Mouse (Mus musculus): ENCODE results near the gene Lnx2.

Lnx2 gene

DNA sequence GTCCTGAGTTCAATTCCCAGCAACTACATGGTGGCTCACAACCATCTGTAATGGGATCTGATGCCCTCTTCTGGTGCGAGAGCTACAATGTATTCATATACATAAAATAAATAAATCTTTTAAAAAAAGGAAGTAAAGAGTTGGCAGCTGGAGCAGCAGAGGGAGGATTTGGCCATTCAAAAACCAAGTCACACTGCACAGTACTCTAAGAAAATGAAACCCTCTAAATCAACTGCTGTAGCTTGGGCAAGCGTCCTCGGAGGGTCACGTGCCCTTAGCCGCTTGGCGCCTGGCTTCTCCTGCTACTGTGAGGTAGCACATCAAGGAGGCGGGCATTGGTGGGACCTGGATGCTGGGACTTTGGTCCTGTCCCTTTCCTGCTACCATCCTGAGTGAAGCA, 61.2 kb downstream of the Lnx2 start:
- DNase-seq, result no peak

- DNase-seq, result no peak
Observed at GRCm38 (mm10) chr5:147013845-147014244, 62.5 kb downstream of the Lnx2 start.

GRCm38 (mm10) chr5:147011333-147011732, 65.1 kb downstream of the Lnx2 start:
- no peak for DNase-seq

GRCm38 (mm10) chr5:147003303-147003702, 73.1 kb downstream of the Lnx2 start:
- DNase-seq, result no peak

- no peak for DNase-seq
Observed at GRCm38 (mm10) chr5:147001312-147001711, 75.1 kb downstream of the Lnx2 start.

DNA sequence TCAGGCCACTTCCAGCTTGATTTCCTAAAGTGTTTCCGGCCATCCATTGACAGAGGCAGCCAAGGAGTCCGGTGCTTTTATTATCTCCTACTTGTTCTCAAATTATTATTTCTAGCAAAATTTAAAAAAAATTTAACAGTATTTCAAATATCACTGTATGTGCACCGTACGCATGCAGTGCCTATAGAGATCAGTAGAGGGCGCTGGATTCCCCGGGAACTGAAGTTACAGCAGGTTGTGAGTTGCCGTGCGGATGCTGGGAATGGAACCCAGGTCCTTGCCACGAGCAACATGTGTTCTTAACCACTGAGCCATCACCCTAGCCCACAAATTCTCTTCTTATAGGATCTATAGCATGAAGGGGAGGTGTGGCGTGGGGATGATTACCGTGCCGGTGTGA, 77.6 kb downstream of the Lnx2 start:
- no peak for DNase-seq

GRCm38 (mm10) chr5:146996812-146997211, 79.6 kb downstream of the Lnx2 start:
- DNase-seq, result no peak

DNA sequence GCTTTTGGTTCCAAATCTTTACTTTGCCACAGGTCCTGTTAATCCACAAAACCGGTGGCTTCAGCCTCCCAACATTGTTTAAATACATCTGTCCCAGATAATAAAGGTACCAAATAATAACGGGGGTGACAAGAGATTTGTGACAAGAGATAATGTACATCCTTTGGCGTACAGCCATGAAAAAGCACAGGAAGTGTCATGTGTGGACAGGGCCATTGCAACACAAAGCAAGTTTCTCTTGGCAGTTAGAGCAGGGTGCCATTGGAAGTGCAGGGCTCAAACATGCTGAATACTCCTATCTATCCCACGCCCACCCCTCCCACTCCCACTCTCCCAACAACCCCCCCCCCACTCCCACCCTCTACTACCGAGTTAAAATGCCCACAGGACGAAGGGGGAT, 81.4 kb downstream of the Lnx2 start:
- DNase-seq, result no peak

- no peak for DNase-seq
Observed at GRCm38 (mm10) chr5:146993509-146993908, 82.9 kb downstream of the Lnx2 start.

DNA sequence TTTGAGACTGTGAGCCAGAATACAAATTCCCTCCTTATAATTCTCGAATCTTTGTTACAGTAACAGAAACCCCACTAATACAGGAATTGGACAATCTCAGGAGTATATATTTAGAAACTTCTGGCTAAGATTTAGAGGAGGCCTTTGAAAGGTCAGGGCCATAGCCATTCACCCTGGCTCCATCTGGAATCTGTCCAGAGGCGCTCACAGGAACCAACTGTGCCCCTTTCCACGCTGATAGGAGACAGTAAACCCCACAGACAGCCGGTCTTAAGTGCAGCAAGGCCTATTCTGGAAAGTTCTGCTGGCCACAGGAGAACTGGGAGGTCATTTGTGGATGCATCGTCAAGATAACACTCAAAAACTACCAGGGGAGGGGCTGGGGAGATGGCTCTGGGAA, 87.3 kb downstream of the Lnx2 start:
- DNase-seq, result no peak

DNA sequence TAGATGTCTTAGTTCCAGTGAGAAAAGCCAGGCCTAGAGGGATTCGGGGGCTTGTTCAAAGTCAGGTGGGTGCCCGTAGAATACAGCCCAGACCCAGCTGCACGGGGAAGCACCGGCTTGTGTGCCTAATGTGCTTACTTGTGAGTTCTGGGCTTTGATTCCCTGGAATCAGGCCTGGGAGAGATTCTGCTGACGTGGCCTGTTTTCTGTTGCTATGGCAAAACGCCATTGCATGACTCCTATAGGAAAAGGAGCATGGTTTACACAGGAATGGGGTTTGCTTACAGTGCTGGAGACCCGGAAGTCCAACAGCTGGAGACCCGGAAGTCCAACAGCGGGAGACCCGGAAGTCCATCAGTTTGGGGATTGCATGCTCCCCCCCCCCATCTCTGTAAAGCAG, 88.8 kb downstream of the Lnx2 start:
- no peak for DNase-seq

- DNase-seq, result no peak
Observed at GRCm38 (mm10) chr5:146985725-146986433, 90.5 kb downstream of the Lnx2 start.

GRCm38 (mm10) chr5:146983216-146983615, 93.2 kb downstream of the Lnx2 start:
- DNase-seq, result peak; percentile 39

- DNase-seq, result no peak
Observed at GRCm38 (mm10) chr5:146981376-146981775, 95.0 kb downstream of the Lnx2 start.

DNA sequence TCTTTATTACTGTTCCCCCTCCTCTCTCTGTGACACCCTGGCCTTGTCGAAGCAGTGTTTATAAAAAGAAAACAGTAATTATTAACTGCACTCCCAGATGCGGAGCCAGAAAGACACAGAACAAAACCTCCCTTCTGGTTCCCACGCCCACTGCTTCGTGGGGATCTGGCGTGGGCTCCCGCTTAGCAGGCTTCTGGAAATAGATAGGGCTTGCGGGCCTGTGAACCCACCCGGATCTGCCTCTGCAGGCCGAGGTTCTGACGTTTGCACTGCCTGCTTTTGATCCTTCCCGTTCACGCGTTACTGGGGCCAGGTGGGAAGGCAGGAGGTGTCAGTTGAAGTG, 101.6 kb downstream of the Lnx2 start:
- no peak for DNase-seq

DNA sequence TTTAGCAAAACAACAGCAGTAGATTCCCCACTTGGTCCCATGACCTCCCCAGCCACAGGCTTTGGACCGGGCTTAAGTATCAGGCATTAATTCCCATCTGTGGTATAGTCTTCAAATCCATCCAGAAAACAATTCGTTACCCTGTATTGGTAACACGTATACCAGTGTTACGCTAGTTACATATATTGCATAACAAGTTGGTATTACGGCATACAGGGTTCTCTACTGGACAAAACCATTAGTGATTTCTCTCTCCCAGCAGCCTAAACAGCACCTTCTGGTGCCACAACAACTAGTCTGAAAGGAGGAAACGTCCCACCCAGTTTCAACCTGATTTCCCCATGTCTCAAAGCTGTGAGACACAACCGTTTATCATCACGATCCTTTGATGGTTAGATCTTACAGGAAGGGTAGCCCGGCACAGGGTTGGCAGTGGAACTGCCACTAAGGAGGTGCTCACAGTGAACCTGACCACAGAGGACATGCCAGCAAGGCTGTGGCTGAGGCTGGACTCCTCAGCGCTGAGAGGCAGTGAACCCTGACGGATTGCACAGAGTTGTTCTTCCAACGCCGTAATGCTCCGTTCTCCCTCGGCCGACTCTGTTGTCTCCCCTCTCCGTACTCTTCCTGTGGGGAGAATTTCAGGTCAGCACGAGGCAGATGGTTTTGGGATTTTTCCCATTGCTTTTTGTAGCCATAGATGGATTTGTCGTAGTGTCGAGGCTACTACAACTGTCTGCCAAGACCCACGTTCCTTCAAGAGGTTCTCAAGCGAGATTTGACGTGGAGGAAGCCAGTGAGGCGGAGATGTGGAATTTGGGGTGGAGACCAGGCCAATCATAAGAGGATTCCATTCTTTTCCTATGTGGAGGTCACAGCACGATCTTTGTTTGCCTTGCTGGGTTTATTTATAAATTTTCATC, 102.3 kb downstream of the Lnx2 start:
- peak; percentile 19 for DNase-seq

- no peak for DNase-seq
Observed at GRCm38 (mm10) chr5:146973353-146973752, 103.0 kb downstream of the Lnx2 start.

DNA sequence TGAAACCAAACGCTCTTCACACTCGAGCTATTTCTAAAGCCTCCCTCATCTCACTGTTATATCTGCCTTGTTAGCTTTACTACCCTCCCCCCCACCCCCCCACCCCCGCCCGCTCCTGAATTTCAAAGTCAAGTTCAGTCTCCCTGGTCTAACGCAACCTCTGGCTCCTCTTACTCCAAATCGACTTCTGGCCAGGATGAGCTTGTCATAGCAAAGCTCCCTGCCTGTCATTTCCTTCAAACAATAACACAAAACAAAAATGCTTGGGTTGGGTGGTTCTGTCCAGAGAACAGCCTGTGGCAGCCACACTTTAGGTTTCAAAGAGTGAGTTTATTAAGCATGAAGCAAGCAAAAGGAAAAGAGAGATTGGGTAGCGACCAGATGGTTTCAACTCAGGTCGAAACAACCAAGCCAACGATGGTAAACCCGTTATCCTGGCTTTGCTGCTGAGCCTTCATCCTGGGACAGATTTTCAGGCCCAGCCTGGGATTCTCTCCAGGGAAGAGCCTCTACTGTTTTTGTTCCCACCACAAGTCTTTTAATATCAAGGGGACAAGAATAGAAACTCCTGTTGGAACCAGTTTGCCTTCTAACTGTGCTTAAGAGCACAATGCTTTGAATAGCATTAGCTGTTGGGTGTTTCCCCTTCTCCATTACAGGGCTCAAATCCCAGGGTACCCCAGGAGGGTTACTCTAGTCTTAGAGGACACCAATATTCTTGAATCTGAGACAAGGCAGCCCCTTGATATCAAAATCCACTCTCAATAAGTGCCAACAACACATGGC, 104.4 kb downstream of the Lnx2 start:
- DNase-seq, result no peak

- no peak for DNase-seq
Observed at GRCm38 (mm10) chr5:146968695-146969393, 107.5 kb downstream of the Lnx2 start.

Data from thymus, postnatal 25 days (tissue).